Mouse (Mus musculus) yolk sac, embryonic 10.5 days (tissue): ENCODE results near the gene Fam120b.

ENCODE experiments used
- DNase-seq: peaks from one replicate; pipeline ENCODE4 v3.0.0-alpha.2; 2017; ENCODE audit warnings: low spot score

The Fam120b gene

DNA sequence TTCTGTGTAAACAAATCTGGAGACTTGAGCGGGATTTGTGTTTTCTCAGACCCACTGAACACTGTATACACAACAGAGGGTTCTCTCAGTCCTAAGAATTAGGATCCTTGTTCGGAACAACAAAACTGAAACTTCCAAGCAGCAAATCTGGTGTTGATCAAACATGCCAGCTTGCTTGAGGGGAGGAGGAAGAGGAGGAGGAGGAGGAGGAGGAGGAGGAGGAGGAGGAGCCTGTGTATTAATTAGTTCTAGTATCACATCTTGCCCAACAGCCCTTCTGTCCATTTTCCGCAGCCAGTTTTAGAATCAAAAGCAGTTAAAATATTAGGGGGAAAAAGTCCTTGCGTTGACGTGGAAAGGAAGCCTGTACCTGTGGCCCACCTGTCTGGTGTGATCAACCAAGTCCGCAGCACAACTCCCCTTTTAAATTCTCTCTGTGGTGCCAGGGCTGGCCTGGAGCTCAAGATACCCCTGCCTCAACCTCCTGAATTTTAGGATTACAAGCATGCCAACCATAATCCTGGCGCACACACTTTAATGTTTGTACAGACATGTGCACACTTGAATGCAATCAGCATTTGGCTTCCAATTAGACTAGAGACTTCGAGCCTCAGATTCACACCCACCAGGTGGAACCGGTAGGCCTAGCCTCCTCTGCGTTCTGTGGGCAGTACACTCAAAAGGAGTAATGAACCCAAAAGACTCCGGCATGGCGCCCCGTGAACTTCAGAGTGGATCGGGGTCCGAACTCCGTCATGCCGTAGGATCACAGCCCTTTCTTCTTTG, 16.1 kb upstream of the Fam120b start:
- no peak for DNase-seq

DNA sequence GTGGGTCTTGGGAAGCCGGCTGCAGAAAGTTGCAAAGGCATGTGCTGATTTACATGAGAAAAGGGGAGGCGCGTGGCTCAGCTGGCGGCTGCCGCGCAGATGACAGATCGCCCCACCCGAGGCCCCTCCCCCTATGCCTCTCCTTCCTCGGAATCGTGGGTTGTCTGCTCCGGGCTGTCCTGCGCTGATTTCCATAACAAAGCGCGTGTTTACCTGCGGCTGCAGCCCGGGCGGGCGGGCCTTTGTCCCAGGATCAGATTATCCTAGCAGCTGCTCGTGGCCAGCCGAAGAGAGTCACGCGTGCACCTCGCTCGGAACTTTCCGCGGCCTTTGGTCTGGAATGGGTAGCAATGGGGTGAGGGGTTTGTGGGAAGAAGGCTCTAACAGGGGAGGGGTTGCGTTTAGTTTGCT, 15.4 kb upstream of the Fam120b start:
- DNase-seq = peak; percentile 40

DNA sequence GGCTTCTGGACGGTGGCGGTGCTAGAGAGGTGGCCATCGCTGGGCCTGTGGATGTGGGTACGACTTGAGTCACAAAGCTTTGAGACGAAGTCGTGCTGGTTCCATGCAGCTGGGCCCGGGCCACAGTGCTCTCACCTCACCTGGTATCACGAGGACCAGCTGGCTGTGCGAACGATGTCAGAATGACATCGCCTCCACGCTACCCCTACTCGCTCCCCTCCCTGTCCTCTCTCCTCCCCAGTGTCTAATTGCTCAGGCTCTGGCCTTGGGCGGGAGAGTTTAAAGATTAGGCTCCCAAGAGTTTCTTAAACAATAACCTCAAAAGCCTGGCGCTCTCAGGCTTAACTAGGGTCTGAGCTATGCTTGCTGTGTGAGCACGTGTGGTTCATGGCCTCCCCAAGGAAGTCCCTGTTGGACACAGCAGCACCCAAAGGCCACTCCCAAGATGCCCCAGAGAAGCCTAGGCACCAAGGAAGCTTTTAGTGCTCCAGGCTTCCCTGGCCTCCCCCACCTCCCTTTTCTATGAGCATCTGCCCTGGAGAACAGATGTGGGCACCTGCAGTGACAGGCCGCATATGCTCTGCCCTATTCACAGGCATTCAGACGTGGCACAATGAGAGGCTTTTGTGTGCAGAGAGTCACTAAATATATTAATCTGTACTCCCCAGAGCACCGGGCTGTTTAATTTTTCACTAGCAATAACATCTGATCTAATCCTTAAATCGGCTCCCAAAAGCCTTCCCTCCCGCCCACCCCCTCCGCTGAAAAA, 14.7 kb upstream of the Fam120b start:
- no peak for DNase-seq

DNA sequence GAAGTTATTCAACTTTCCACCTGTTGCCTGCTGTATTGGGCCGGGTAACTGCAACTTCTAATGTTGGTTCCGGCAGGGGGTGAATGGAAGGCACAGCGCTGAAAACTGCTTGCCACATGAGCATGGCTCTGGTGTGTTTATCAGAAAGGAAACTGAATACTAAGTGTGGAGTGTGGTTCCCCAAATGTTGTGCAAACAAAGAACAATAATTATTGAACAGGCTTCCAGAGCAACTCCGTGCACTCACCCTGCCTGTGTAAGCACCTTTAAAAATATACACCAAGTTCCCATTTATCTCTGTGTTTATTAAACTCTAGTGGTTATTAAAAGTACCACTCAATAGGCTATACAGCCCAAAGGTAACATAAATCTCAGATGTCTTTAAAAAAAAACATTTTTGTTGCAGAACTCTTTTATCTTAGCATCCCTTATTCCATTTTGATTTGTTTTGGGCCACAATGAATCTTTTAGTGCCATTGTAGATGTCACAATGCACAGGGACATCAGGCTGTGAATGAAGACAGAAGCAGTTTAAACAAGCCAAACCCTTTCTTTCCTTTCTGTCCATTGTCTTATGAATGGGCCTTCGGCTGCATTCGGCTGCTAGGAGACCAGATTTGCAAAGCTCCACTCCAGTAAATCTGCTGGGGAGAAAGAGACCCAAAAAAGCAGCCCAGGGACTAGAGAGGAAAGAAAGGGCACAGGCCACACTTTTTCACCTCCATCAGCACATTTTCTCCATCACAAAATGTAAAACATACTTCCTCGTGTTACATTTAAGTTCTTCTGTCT, 13.9 kb upstream of the Fam120b start:
- no peak for DNase-seq

DNA sequence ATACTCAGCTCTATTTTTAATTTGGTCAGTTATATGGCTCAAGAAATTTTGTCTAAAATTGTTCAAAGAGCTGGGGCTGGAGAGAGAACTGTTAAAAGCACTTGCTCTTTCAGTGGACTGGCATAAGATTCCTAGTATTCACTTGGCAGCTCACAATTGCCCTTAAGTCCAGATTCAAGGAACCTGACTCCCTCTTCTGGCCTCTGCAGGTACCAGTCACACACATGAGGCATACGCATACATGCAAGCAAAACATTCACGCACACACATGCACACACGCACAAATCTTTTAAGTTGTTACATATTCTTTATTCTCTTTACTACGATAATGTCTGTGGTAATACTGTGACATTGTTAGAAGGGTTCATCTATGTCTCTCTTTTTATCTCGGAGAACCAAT, 12.6 kb upstream of the Fam120b start:
- DNase-seq = no peak

DNA sequence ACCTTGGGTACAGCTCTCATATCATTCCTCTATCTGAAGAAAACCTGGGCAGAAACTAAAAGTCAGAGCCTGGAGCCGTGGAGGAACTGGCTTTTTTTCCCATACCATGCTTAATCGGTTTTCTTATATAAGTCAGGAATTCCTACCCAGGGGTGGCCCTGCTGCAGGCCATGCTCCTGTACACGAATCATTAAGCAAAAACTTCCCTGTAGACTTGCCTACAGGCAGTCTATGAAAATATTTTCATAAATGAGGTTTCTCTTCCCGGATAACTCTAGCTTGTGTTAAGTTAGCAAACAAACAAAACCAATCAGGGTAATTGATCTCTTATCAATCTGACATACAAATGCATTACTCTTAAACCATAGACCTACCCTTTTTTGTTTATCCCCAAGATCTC, 7.1 kb upstream of the Fam120b start:
- DNase-seq = no peak

DNA sequence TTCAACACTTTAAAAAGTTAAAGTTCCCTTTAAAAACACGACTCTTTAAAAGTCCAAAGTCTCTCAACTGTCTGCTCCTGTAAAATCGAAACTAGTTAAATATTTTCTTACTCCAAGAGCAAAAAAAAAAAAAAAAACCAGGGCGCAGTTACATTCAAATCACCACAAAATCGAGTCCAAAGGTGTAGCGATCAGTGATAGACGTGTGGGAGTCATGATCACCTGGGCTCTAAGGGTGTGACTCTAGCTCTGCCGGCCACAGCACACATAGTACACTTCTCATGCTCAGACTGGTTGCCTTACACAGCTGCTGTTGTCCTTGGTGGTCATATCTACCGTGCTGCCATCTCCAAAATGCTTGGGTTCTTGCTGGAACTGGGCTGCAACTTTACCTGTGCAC, 6.6 kb upstream of the Fam120b start:
- peak; percentile 40 for DNase-seq

DNA sequence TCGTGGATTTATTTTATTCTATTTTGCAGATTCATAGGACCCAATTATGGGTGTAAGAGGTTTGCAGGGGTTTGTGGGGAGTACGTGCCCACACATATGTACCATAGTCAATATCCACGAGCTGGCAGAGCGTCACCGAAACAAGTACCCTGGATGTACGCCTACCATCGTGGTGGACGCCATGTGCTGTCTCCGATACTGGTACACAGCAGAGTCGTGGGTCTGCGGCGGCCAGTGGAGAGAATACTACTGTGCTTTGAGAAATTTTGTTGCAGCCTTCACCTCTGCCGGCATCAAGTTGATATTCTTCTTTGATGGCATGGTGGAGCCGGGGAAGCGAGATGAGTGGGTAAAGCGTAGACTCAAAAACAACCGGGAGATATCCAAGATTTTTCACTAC, 5.7 kb downstream of the Fam120b start:
- no peak for DNase-seq

DNA sequence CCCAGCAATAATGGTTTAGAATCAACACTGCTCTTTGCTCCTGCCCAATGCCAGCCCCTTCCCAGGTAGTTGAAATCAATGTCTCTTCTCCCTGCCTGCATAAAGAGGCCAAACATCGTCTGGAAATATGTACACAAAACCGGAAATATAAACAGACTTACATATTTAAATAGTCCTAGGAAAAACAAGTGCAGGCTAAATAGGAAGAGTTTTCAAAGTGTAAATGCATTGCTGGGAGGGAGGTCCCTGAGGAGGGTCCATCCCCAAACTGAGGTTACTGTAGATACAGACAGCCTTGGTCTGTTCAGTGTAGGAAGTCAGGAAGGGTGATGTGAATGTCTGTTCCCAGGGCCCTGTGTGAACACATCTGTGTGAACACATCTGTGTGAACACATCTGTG, 10.6 kb downstream of the Fam120b start:
- DNase-seq = no peak

DNA sequence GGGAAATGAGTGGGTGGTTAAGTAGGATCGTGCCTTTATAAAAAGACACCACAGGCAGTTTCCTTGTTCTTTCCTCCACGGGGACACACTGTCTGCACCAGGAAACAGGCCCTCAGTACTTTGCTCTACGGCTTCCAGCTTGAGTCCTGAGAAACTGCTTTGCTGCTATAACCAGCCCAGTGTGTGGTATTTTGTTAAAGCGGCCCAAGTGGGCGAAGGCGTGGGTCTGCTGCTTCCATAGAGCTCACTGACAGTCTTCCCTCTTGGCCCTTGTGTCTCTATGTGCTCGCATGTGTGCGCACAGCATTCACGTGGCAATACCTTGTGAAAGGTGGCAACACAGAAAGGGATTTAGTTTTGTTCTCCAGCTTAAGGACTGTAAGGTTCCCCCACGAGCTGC, 13.3 kb downstream of the Fam120b start:
- DNase-seq = no peak

DNA sequence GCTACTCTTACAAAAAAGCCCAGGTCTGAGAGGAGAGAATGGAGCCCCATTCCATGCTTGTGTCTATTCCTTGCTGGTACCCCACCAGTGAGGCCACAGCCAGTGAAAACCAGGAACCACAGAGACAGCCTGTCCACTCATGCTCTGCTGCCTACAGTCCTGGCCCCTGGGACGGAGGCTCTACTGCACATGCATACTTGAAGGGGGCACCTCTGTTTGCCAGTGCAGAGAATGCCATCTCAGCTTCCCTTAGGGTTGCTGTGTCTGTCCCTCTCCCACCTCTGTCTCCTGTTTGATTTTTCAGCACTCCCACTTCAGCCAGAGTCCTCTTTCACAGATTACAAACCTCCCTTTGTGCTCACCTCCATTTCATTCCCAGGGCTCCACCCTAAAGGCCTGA, 14.9 kb downstream of the Fam120b start:
- DNase-seq = no peak

DNA sequence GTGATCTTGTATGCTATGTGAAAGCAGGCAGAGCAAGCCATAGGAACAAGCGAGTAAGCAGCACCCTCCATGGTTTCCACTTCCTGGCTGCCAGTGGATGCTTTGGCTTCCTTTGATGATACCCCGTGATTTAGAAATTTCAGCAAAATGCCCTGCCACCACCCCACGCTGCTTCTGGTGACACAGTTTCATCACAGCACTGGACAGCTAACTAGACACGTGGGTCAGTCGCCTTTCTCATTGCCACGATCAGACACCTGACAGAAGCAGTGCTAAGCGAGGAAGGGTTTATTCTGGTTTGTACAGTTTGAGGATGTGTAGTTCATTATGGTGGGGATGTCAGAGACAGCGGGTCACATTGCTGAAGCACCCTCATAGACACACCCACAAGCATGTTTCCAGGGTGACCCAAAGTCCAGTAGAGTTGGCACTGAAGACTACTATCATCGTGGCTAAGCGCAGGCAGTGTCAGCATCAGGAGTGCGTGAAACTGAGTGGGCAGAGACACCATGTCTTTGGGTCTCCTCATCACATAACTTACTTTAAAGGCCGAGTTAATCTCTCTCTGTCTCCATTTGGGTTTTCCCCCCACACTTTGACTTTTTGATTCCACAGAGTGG, 20.7 kb downstream of the Fam120b start:
- DNase-seq = no peak

DNA sequence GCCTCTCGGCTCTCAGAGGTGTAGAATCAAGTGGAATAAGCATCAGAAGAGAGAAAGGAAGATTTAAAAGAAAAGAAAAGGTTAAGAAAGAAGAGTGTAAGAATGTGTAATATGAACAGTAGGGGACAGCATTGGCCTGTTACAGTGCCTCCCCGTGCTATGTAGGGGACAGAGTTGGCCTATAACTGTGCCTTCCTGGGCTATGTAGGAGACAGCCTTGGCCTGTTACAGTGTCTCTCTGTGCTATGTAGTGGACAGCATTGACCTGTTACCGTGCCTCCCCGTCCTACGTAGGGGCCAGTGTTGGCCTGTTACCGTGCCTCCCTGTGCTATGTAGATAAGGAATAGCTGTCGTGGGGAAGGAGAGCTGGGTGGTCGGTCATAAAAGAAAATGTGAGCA, 23.5 kb downstream of the Fam120b start:
- no peak for DNase-seq

DNA sequence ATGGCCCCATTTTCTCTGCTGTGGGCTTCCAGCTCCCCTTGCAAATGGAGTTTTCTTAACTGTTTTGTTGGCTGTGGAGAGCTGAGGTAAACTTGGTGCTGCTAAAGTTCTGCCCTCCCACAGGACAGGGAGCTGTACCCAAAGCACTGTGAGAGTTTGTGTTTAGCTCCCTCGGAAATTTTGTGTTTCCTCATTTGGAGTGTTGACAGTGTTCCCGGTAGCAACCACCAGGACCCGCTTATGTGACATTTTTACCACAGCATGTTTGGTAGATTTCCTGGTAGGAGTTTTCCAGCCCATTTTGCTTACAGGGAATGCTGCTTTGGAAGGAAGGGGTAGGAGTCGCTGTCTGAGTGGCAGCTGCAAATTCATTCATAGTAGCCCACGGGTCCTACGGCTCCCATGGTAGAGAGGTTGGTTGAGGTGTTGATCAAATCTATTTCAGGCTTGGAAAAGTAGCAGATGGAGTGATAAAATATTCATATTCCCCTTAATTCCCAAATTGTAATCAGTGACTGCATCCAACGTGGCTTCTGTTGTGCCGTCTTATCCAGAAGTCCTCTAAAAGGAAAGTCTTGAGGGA, 24.1 kb downstream of the Fam120b start:
- no peak for DNase-seq

DNA sequence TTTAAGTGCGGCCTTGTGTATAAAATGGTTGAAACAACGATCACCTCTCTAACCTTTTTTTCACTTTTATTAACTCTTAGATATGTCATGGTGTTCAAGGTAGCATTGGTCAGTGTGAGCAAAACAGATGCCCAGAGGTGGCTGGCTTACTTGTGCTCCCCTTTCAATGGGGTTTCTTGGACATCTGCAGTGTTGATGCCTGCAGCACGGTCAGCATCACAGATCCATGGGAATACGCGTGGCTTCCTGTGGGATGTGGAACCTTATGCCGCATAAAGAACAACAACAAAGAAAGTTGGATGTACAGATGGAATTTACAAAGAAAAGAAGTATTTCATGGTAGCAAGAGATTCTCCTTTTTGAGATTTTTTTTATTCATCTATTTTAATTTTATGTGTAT, 25.4 kb downstream of the Fam120b start:
- DNase-seq = no peak

DNA sequence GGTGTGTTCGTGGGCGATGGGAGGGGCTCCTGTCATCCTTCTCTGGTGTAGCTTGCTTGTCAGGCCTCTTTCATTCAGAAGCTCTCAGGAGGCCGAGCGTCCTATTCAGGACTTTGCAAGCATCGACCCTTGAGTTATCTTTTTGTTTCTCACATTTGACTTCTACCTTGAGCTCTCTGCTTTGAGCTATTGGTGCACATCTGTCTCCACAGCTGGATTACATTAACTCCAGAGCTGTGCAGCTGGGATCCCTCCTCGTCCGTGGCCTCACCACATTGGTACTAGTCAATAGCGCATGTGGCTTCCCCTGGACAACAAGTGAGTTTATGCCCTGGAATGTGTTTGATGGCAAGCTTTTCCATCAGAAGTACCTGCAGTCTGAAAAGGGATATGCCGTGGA, 26.7 kb downstream of the Fam120b start:
- no peak for DNase-seq

DNA sequence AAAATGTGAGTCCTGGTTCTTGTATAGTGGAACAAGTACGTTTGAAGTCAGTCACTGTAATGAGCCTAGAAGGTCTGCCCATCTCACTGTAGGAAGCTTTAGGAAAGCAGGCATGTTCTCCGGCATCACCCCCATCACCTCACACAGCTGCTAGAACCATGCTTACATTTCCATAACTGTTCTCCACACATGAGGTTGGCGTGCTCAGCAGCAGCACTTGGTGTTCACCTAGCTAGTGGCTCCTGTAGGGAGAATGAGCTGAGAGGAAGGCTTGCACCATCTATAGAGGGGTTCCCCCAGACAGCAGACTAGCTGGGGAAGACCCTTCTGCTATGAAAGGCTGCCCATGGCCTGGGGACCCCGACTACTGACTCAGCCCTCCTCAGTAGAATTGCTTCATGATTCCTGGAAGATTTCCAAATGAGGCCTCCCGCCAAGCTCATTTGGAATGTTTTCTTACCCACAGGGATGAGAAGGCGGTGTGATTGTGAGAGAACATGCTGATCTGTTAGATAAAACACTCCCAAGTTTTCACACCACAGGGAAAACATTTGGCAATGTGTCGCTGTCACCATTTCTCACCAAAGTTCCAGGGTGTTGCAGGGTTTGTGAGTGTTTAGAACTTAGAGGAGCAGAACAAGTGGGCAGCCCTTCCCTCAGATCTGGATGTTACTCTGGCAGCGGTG, 27.2 kb downstream of the Fam120b start:
- no peak for DNase-seq

DNA sequence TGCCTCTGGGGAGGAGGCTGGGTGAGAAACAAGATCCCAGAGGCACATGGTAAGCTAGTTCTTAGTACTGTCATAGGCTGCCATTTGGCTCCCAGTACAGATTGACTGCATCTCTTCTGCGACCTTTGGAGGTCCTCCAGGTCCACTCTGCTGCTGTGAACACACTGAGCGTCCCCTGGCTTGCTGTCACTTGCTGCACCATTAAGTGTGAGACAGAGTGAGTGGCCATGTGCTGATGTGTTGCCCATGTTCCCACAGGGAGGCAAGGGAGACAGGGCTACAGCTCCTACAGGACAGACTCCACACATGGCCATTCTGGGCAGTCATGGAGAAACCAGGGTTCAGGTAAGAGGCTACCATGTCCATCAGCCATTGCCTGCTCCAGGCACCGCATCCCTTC, 29.9 kb downstream of the Fam120b start:
- no peak for DNase-seq

DNA sequence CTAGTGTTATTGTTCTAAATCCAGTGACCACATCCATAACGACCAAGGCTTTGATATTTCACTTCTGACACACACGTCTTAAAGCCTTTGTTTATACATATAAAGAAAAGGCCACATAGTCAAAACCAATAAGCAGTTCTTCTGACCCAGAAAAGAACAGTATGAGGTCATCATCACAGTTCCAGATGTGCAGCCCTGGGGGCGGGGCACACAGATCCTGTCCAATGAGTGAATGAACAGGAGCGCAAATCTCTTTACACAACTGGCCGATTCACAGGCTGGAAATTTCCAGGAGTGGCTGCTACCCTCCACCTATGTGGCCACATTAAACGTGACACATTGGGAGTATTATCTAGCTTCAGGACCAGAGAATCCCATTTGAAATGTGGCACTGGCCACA, 33.4 kb downstream of the Fam120b start:
- DNase-seq = no peak

DNA sequence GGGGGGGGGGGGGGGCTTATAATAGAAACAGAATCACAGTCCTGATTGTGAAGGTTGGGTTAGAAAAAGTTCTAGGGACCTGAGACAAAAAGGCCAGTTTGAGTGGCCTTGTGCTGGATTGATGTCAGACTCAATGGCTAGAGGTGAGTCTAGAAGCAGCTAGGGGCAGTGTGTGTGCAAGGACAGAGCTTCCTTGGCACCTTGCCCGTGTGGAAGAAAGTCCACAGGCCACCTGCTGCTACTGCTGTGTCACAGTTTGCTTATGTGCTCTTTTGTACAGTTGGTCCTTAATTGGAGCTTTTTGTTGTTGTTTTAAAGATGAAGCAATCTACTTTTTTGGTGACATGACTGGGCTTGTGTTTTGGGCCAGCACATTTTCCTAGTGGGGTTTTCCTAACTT, 33.9 kb downstream of the Fam120b start:
- DNase-seq = no peak

DNA sequence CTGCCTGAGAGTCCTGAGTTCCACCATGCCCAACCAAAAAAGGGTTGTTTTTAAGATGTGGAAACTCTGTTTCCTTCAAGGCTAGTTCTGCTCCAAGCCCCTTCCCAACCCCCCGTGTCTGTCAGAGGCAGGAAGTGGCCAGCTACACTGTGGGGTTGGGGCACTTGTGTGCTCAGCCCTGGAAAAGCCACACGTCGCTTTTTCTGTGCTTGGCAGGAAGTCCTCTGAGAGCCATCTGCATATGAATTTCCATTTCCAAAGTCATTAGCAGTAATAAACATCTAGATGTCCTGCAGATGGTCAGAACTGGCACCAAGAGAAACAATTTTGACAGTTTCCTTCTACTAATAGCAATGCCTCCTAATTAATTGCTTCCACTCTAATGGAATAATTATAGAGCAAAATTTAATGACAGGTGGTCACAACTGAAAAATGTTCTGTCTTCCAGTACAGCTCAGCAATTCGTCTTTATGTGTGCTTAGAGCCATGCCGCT, 35.1 kb downstream of the Fam120b start:
- no peak for DNase-seq
